Mouse (Mus musculus): Measurements from ENCODE around the gene Brca2. TPM values are rescaled to one million over a fixed set of nuclear protein-coding genes. Genes with fewer than 3 reads are reported as not detected.

The Brca2 gene
- polyA plus RNA-seq, 1 experiment from 2014 or later = 9.6 TPM

- WGBS = 90% methylated on average over 6 of the region's 6 CpGs
These were observed 11.8 kb upstream of the Brca2 start for GRCm38 (mm10) chr5:150510451-150511225.

GRCm38 (mm10) chr5:150513264-150513663 lies 9.2 kb upstream of the Brca2 start:
- ATAC-seq = no peak
- H3K4me2 ChIP-seq (ENCODE audit: low read length) = no peak overlapping the region
- no peaks in the 10 kb centered on the region for H3K36me3 ChIP-seq (ENCODE audit: control insufficient read depth, insufficient read depth, low read length)
- 75% methylated on average over 4 of the region's 4 CpGs for WGBS
- no peak overlapping the region for H3K4me3 ChIP-seq (ENCODE audit: low read depth, low read length)
- no peaks in the 10 kb centered on the region for H3K27me3 ChIP-seq (ENCODE audit: control insufficient read depth, insufficient read depth, low read depth, low read length)
- H3K4me1 ChIP-seq (ENCODE audit: control insufficient read depth, insufficient read depth, low read length) = no peaks in the 10 kb centered on the region
- no peaks in the 10 kb centered on the region for H3K9me3 ChIP-seq (replicated peaks; ENCODE audit: control insufficient read depth, low read length, poor library complexity, severe bottlenecking)
- no peak overlapping the region for H3K27ac ChIP-seq (ENCODE audit: low read length)
- H3K9ac ChIP-seq (ENCODE audit: low read depth, low read length) = no peak overlapping the region

More at GRCm38 (mm10) chr5:150510451-150511225, 11.8 kb upstream of the Brca2 start:
- H3K9me3 ChIP-seq (replicated peaks; ENCODE audit: control insufficient read depth, low read length, poor library complexity, severe bottlenecking) = no peaks in the 10 kb centered on the region
- H3K9ac ChIP-seq (ENCODE audit: low read depth, low read length) = no peak overlapping the region
- H3K4me1 ChIP-seq (ENCODE audit: control insufficient read depth, insufficient read depth, low read length) = no peaks in the 10 kb centered on the region
- no peak overlapping the region for H3K4me2 ChIP-seq (ENCODE audit: low read length)
- no peak for ATAC-seq
- no peak overlapping the region for H3K4me3 ChIP-seq (ENCODE audit: low read depth, low read length)
- no peaks in the 10 kb centered on the region for H3K36me3 ChIP-seq (ENCODE audit: control insufficient read depth, insufficient read depth, low read length)
- H3K27me3 ChIP-seq (ENCODE audit: control insufficient read depth, insufficient read depth, low read depth, low read length) = no peaks in the 10 kb centered on the region
- H3K27ac ChIP-seq (ENCODE audit: low read length) = no peak overlapping the region

GRCm38 (mm10) chr5:150514027-150514426 lies 8.4 kb upstream of the Brca2 start:
- Histone ChIP-seq H3K9ac (ENCODE audit: low read depth, low read length) (no peak overlapping the region), H3K36me3 (ENCODE audit: control insufficient read depth, insufficient read depth, low read length) (no peaks in the 10 kb centered on the region), H3K4me3 (ENCODE audit: low read depth, low read length) (no peak overlapping the region), H3K27me3 (ENCODE audit: control insufficient read depth, insufficient read depth, low read depth, low read length) (no peaks in the 10 kb centered on the region), H3K4me2 (ENCODE audit: low read length) (no peak overlapping the region), H3K27ac (ENCODE audit: low read length) (no peak overlapping the region), H3K4me1 (ENCODE audit: control insufficient read depth, insufficient read depth, low read length) (no peaks in the 10 kb centered on the region), H3K9me3 (replicated peaks; ENCODE audit: control insufficient read depth, low read length, poor library complexity, severe bottlenecking) (no peaks in the 10 kb centered on the region)
- WGBS = 100% methylated on average over 1 of the region's 1 CpGs
- ATAC-seq = no peak

- H3K4me2 ChIP-seq (ENCODE audit: low read length) = no peak within 1 kb of the TSS
- no peaks in the 10 kb centered on the region for H3K36me3 ChIP-seq (ENCODE audit: control insufficient read depth, insufficient read depth, low read length)
- no peaks in the 10 kb centered on the region for H3K9me3 ChIP-seq (replicated peaks; ENCODE audit: control insufficient read depth, low read length, poor library complexity, severe bottlenecking)
- no peaks in the 10 kb centered on the region for H3K27me3 ChIP-seq (ENCODE audit: control insufficient read depth, insufficient read depth, low read depth, low read length)
- no peak within 1 kb of the TSS for H3K27ac ChIP-seq (ENCODE audit: low read length)
- H3K4me1 ChIP-seq (ENCODE audit: control insufficient read depth, insufficient read depth, low read length) = peaks cover 5% of the 10 kb centered on the region; the same call in 1 of the 2 replicates
- no peak within 1 kb of the TSS for H3K9ac ChIP-seq (ENCODE audit: low read depth, low read length)
- 69% methylated on average over 4 of the region's 4 CpGs for WGBS
- no peak for ATAC-seq
- no peak within 1 kb of the TSS for H3K4me3 ChIP-seq (ENCODE audit: low read depth, low read length)
These were observed 4.4 kb upstream of the Brca2 start, which contains the start of gene Zar1l for GRCm38 (mm10) chr5:150518064-150518463. Gene Zar1l (minus strand): TSS chr5:150518164.

GRCm38 (mm10) chr5:150519551-150519950 lies 2.9 kb upstream of the Brca2 start:
- no peaks in the 10 kb centered on the region for H3K36me3 ChIP-seq (ENCODE audit: control insufficient read depth, insufficient read depth, low read length)
- no peak overlapping the region for H3K9ac ChIP-seq (ENCODE audit: low read depth, low read length)
- H3K4me2 ChIP-seq (ENCODE audit: low read length) = no peak overlapping the region
- H3K9me3 ChIP-seq (replicated peaks; ENCODE audit: control insufficient read depth, low read length, poor library complexity, severe bottlenecking) = no peaks in the 10 kb centered on the region
- H3K4me3 ChIP-seq (ENCODE audit: low read depth, low read length) = no peak overlapping the region
- 85% methylated on average over 1 of the region's 1 CpGs for WGBS
- peaks cover 7% of the 10 kb centered on the region; the same call in 1 of the 2 replicates for H3K4me1 ChIP-seq (ENCODE audit: control insufficient read depth, insufficient read depth, low read length)
- H3K27ac ChIP-seq (ENCODE audit: low read length) = no peak overlapping the region
- ATAC-seq = no peak
- H3K27me3 ChIP-seq (ENCODE audit: control insufficient read depth, insufficient read depth, low read depth, low read length) = no peaks in the 10 kb centered on the region

- H3K27me3 ChIP-seq (ENCODE audit: control insufficient read depth, insufficient read depth, low read depth, low read length) = no peaks in the 10 kb centered on the region
- H3K9me3 ChIP-seq (replicated peaks; ENCODE audit: control insufficient read depth, low read length, poor library complexity, severe bottlenecking) = no peaks in the 10 kb centered on the region
- peak overlapping the region; percentile 68 for H3K4me3 ChIP-seq (ENCODE audit: low read depth, low read length)
- H3K4me2 ChIP-seq (ENCODE audit: low read length) = peak overlapping the region; percentile 57
- H3K4me1 ChIP-seq (ENCODE audit: control insufficient read depth, insufficient read depth, low read length) = peaks cover 7% of the 10 kb centered on the region; the same call in 1 of the 2 replicates
- H3K36me3 ChIP-seq (ENCODE audit: control insufficient read depth, insufficient read depth, low read length) = no peaks in the 10 kb centered on the region
- 8% methylated on average over 11 of the region's 11 CpGs for WGBS
- peak overlapping the region; percentile 62; the same call in 1 of the 2 replicates for H3K27ac ChIP-seq (ENCODE audit: low read length)
- ATAC-seq = no peak
- peak overlapping the region; percentile 78 for H3K9ac ChIP-seq (ENCODE audit: low read depth, low read length)
These were observed 421 bp downstream of the Brca2 start for GRCm38 (mm10) chr5:150522867-150523234.

GRCm38 (mm10) chr5:150525239-150525638 lies 2.8 kb downstream of the Brca2 start:
- H3K4me3 ChIP-seq (ENCODE audit: low read depth, low read length) = no peak overlapping the region
- no peak overlapping the region for H3K27ac ChIP-seq (ENCODE audit: low read length)
- peaks cover under 1% of the 10 kb centered on the region; the same call in 1 of the 2 replicates for H3K36me3 ChIP-seq (ENCODE audit: control insufficient read depth, insufficient read depth, low read length)
- H3K9ac ChIP-seq (ENCODE audit: low read depth, low read length) = no peak overlapping the region
- no peaks in the 10 kb centered on the region for H3K27me3 ChIP-seq (ENCODE audit: control insufficient read depth, insufficient read depth, low read depth, low read length)
- H3K4me1 ChIP-seq (ENCODE audit: control insufficient read depth, insufficient read depth, low read length) = peaks cover 7% of the 10 kb centered on the region; the same call in 1 of the 2 replicates
- H3K9me3 ChIP-seq (replicated peaks; ENCODE audit: control insufficient read depth, low read length, poor library complexity, severe bottlenecking) = no peaks in the 10 kb centered on the region
- ATAC-seq = no peak
- no peak overlapping the region for H3K4me2 ChIP-seq (ENCODE audit: low read length)
- WGBS = 86% methylated on average over 2 of the region's 2 CpGs

- WGBS = 98% methylated on average over 1 of the region's 1 CpGs
These were observed 18.9 kb downstream of the Brca2 start for GRCm38 (mm10) chr5:150541302-150541701.

GRCm38 (mm10) chr5:150543184-150543583 lies 20.8 kb downstream of the Brca2 start:
- Histone ChIP-seq H3K9me3 (replicated peaks; ENCODE audit: control insufficient read depth, low read length, poor library complexity, severe bottlenecking) (no peaks in the 10 kb centered on the region; the same call in 1 of the 2 replicates), H3K4me3 (ENCODE audit: low read depth, low read length) (no peak overlapping the region)
- no peak for ATAC-seq

More at GRCm38 (mm10) chr5:150541302-150541701, 18.9 kb downstream of the Brca2 start:
- peaks cover 22% of the 10 kb centered on the region for H3K36me3 ChIP-seq (ENCODE audit: control insufficient read depth, insufficient read depth, low read length)
- H3K9me3 ChIP-seq (replicated peaks; ENCODE audit: control insufficient read depth, low read length, poor library complexity, severe bottlenecking) = no peaks in the 10 kb centered on the region; the same call in 1 of the 2 replicates
- H3K9ac ChIP-seq (ENCODE audit: low read depth, low read length) = no peak overlapping the region
- H3K4me3 ChIP-seq (ENCODE audit: low read depth, low read length) = no peak overlapping the region
- no peak overlapping the region for H3K4me2 ChIP-seq (ENCODE audit: low read length)
- ATAC-seq = no peak
- H3K27me3 ChIP-seq (ENCODE audit: control insufficient read depth, insufficient read depth, low read depth, low read length) = no peaks in the 10 kb centered on the region
- no peaks in the 10 kb centered on the region for H3K4me1 ChIP-seq (ENCODE audit: control insufficient read depth, insufficient read depth, low read length)
- no peak overlapping the region for H3K27ac ChIP-seq (ENCODE audit: low read length)

More at GRCm38 (mm10) chr5:150543184-150543583, 20.8 kb downstream of the Brca2 start:
- Histone ChIP-seq H3K9ac (ENCODE audit: low read depth, low read length) (no peak overlapping the region), H3K4me1 (ENCODE audit: control insufficient read depth, insufficient read depth, low read length) (no peaks in the 10 kb centered on the region), H3K27ac (ENCODE audit: low read length) (no peak overlapping the region), H3K27me3 (ENCODE audit: control insufficient read depth, insufficient read depth, low read depth, low read length) (no peaks in the 10 kb centered on the region), H3K36me3 (ENCODE audit: control insufficient read depth, insufficient read depth, low read length) (peaks cover 17% of the 10 kb centered on the region), H3K4me2 (ENCODE audit: low read length) (no peak overlapping the region)
- WGBS = 93% methylated on average over 2 of the region's 2 CpGs
